Mouse (Mus musculus) mouse trophoblast stem cell (cell line): ENCODE results near the gene Ltk.
"Not testable (repeated sequence)": the region's sequence is repeated elsewhere in the genome, so short reads cannot be mapped to it uniquely, and the experiment has no call there.

Experiments
- in situ Hi-C, 2 experiments: fragments of 300-500 bp; cut with MseI, MboI; formaldehyde crosslinking; loops; 2 replicates in 1 of 2; 3 replicates in 1 of 2; pipeline ENCODE4 v1.15.1; 2025

Ltk gene

GRCm38 (mm10) chr2:119758844-119759835 lies 1.1 kb downstream of the Ltk start:
- in situ Hi-C loops, result no loop called here

DNA sequence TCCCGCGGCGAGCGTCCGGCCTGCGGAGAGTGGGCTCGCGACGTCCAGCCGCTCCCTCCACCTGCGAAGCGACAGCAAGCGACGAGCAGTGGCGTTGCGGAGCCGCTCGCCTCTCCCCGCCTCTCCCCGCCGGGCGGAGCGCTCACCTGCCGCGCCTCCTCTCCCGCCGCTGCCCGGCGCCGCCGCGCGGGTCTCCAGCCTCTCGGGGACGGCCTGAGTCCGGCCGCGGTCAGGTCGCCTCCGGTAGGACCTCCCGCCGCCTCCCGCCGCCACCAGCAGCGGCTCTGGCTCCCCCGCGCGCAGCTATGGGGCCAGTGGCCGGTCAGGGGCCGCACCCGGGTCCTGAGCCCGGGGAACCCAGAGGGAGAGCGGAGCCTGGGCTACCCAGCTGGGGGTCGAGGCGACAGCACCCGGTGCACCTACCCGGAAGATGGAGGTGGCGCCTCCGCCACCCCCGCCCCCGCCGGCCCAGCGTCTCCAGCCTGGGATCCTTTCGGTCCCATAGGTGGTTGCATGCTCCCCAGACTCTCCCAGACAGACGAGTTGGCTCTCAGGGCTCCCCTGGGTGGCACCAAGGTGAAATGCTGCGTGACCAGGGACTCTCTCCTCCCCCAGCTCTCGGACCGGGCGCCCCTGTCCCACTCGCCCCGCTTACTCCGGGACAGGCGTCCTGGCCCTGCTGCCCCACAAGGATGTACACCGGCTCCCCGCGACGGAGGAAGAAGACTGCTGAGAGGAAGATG lies 2.0 kb downstream of the Ltk start:
- in situ Hi-C loops, result no loop called here

GRCm38 (mm10) chr2:119757601-119758100 lies 2.6 kb downstream of the Ltk start:
- in situ Hi-C loops, result no loop called here

DNA sequence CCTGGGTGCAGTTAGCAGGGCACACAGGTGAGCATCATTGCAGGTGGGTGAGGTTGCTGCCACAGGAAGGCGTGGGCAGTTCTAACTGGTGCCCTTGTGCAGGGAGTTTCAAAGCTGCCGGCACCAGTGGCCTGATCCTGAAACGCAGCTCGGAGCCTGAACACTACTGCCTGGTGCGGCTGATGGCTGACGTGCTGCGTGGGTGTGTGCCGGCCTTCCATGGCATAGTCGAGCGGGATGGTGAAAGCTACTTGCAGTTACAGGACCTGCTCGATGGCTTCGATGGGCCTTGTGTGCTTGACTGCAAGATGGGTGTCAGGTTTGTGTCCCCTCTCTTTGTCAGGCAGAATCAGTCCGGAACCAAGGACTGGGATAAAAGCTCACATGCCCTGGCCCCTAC lies 11.0 kb downstream of the Ltk start:
- in situ Hi-C loops, result no loop called here

- in situ Hi-C loops, result no loop called here
Observed at GRCm38 (mm10) chr2:119747554-119747953, 12.7 kb downstream of the Ltk start.

DNA sequence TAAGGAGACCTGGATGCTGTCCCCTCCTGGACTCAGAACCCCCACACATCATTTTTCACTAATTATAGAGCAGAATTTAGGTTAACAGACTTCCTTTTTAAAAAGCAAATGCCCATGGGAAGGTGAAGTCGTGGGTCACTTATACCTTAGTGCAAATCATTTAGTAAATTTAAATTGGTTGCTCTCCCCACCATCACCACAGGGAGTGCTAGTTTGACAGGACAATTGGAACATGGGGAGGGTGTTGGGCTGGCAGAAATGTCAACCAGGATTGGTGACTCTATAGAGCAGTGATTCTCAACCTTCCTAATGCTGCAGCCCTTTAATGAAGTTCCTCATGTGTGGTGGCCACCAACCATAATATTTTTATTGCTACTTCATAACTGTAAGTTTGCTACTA lies 14.9 kb downstream of the Ltk start:
- in situ Hi-C loops, result no loop called here

- in situ Hi-C loops, result no loop called here
Observed at GRCm38 (mm10) chr2:119744163-119745111, 15.8 kb downstream of the Ltk start.

DNA sequence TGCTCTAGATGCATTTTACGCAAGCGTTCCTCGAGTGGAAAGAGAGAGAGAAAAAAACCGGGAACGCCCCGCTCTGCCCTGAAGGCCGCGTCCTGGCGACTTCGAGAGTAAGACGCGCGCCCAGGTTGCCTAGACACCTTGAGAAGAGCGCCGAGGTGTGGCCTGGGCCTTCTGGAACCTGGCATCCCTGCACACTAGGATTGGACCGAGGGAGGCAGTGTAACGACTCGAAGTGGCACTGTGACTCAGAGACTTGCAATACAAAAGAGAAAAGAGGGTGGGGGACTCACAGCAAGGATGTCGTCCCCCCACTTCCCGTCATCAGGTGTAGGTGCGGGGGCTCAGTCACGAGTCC lies 16.4 kb downstream of the Ltk start:
- in situ Hi-C loops, result no loop called here

DNA sequence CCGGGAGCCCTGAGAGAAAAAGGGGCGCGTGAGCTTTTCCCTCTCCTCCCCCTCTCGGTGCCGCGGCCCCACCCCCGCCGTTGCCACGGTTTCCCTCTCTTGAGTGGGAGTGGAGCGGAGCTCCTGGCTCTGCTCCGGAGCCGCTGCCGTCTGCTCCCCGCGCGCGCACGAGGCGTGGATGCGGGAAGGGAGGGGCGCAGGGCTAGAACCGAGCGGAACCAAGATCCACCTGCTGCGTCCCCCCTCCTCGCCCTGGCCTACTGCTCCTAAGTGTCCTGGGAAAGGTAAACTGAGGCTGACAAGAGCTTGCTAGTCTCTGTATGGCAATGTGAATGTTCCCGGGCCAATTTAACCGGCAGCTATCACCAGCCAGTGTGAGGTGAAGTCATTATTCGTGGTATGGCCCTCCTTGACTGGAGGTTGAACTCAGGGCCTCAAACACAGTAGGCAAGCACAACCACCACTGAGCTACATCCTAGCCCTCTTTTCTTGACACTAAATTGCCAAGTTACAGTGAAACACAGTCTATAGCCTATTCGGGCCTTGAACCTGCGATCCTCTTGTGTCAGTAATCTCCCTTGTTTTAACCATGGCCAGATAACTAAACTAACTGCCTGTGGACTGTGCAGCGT lies 16.9 kb downstream of the Ltk start:
- in situ Hi-C loops, result no loop called here

DNA sequence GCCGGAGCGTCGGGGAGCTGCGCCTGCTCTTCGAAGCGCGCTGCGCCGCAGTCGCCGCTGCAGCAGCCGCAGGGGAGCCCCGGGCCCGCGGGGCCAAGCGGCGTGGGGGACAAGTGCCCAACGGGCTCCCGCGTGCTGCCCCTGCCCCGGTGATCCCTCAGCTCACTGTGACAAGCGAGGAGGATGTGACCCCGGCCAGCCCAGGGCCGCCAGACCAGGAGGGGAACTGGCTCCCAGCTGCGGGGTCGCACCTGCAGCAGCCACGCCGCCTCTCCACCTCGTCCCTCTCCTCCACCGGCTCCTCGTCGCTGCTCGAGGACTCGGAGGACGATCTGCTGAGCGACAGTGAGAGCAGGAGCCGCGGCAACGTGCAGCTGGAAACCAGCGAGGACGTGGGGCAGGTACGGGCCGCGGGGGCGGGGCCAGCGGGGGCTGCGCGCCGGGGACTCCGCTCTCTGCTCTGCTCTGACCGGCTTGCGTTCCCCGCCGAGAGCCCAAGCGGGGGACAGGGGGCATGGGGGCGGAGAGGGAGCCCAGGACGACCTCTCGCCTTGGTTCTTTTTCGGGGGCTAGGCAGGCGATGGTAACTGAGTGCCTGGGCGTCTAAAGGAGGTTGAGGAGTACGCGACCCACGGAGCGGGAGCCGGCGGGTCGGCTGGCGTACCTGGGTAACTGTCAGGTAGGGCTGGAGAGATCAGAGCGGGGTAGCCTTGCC lies 17.6 kb downstream of the Ltk start:
- in situ Hi-C loops, result no loop called here

GRCm38 (mm10) chr2:119741581-119742411 lies 18.4 kb downstream of the Ltk start, which contains the start of gene Itpka:
Itpka (plus strand) TSS chr2:119742337.
- in situ Hi-C loops, result no loop called here

DNA sequence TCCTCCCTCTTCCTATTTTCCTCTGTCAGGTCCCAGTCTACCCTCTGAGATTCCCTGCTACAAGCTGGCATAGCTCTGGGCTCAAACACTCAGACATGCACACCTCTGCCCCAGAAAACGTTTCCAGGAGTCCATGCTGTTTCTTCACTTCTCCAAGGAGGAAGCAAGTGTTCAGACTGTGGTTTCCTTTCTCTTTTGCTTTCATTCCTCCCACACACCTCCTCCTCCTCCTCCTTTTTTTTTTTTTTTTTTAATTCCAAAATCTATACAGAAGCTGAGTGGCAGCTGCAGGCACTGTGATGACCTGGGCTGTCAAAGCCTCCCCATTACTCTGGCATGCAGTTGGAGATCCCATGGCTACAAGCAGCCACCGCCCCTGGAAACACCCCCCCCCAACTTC lies 19.7 kb downstream of the Ltk start:
- in situ Hi-C loops, result no loop called here

DNA sequence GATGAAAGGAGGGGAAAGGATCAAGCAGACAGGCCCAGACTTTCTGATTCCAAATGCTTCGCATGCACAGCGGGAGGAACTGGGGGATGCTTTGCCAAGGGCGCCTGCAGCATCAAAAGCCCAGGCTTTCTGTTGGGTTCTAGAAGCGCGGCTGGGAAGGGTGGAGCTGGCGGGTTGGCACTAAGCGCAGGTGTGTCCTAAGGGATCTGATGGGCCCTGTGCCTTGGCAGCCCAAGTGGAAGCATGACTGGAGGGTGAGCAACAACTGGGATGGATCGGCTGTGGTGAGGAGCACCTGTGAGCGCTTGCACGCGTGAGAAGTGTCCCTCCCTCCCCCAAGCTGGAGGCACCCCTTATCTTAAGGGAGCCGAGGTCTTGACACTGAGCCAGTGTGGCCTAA lies 23.1 kb downstream of the Ltk start:
- in situ Hi-C loops, result no loop called here

GRCm38 (mm10) chr2:119730735-119731134 lies 29.5 kb downstream of the Ltk start:
- in situ Hi-C loops, result no loop called here

DNA sequence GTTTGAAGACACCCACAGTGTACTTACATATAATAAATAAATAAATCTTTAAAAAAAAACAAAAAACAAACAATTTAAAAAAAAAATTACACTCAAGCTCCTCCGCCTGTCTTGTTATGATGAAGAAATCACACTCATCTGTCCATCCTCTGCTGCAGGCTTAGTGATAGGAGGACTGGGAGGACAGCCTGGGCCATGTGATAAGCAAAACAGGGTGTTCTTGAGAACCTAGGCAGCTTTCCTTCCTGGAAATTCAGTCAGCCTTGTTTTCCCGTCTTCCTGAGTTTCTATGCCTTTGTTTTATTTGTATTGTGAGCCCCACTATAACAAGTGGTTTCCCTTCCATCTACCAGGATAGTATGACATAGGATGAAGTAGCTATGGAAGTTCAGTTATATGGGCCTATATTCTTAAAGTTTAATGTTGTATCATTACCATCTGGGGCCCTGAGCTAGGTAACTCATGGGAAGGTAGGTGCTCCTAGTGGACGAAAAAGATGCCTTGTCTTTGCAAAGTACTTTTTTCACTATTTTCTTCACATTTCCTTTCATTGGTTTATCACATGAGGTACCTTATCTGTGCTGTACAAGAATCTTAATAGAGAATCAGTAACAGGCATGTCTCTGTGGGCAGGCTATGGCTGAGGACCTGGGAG lies 32.3 kb downstream of the Ltk start:
- in situ Hi-C loops, result no loop called here

- in situ Hi-C loops, result no loop called here
Observed at GRCm38 (mm10) chr2:119721070-119721469, 39.2 kb downstream of the Ltk start.

- in situ Hi-C loops, result not testable (repeated sequence)
Observed at GRCm38 (mm10) chr2:119715868-119716267, 44.4 kb downstream of the Ltk start.

- in situ Hi-C loops, result no loop called here
Observed at GRCm38 (mm10) chr2:119710011-119710410, 50.2 kb downstream of the Ltk start.

DNA sequence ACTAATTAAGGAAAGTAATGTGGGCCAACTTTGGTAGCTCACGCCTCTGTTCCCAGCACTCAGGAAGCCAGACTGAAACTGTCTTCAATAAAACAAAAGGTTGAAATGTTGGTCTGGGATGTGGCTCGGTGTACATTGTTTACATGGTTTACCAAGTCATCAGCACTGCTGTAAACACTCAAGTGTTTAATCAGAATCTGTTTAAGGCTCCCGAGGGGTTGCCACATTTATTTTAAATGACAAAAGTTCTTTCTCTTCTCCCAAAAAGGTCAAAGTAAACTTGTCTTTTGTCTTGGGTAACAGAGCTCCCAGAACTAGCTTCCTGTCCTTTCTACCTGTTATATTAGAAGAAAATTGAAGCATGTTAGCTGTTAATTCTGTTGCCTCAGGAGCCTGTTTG lies 52.6 kb downstream of the Ltk start:
- in situ Hi-C loops, result no loop called here
